Mouse (Mus musculus) limb, embryonic 13.5 days (tissue): Measurements from ENCODE around the gene Gm10337. TPM values are rescaled to one million over a fixed set of nuclear protein-coding genes. Genes with fewer than 3 reads are reported as not detected.

Experiments used
- ATAC-seq: fragments of 200-750 bp; cut with Nextera tagmentation; 2 replicates; pipeline ENCODE4 v1.8.0; 2017; ENCODE audit warnings: low read depth, moderate number of reproducible peaks, moderate TSS enrichment; ENCODE audit not compliant: low FRiP score
- H3K27ac ChIP-seq: fragments of 300-500 bp; sonication (generic); 2 replicates; pipeline ENCODE4 v1.5.1; 2015; ENCODE audit warnings: inconsistent platforms, mild to moderate bottlenecking, moderate library complexity
- H3K27me3 ChIP-seq: fragments of 300-500 bp; sonication (generic); 2 replicates; pipeline ENCODE4 v1.6.1; 2015; ENCODE audit warnings: mild to moderate bottlenecking, inconsistent platforms
- H3K36me3 ChIP-seq: fragments of 300-500 bp; sonication (generic); 2 replicates; pipeline ENCODE4 v1.6.1; 2015; ENCODE audit warnings: inconsistent platforms, mild to moderate bottlenecking, moderate library complexity
- H3K4me1 ChIP-seq: fragments of 300-500 bp; sonication (generic); 2 replicates; pipeline ENCODE4 v1.6.1; 2015; ENCODE audit warnings: inconsistent platforms
- H3K4me2 ChIP-seq: fragments of 300-500 bp; sonication (generic); replicated peaks from 2 replicates; pipeline ENCODE4 v1.6.1; 2015; ENCODE audit warnings: inconsistent platforms, mild to moderate bottlenecking, moderate library complexity
- H3K4me3 ChIP-seq: fragments of 300-500 bp; sonication (generic); 2 replicates; pipeline ENCODE4 v1.5.1; 2015; ENCODE audit warnings: moderate library complexity, mild to moderate bottlenecking, inconsistent platforms
- H3K9ac ChIP-seq: fragments of 300-500 bp; sonication (generic); 2 replicates; pipeline ENCODE4 v1.6.1; 2015; ENCODE audit warnings: mild to moderate bottlenecking, inconsistent platforms
- H3K9me3 ChIP-seq: fragments of 300-500 bp; sonication (generic); 2 replicates; pipeline ENCODE4 v1.6.1; 2016; ENCODE audit warnings: inconsistent platforms
- WGBS: fragments of 180-500 bp; shearing (Covaris S2); methylation state at CpG from one replicate; pipeline ENCODE4 v1.1.7; 2015; 5-methylcytosine and 5-hydroxymethylcytosine counted together
- polyA plus RNA-seq: library from polyadenylated mRNA; unstranded; fragments of >200 nt; fragmentation: Nextera tagmentation; extraction: Ambion mirVana; gene quantifications from 2 replicates; pipeline ENCODE4 v1.2.1, GENCODE M21; 2015

Gm10337 gene
- polyA plus RNA-seq, 1 experiment from 2014 or later: 2.5 TPM

- no peaks in the 10 kb centered on the region for H3K9me3 ChIP-seq
- no peak overlapping the region for H3K4me3 ChIP-seq
- H3K27me3 ChIP-seq: no peaks in the 10 kb centered on the region
- peaks cover 93% of the 10 kb centered on the region for H3K36me3 ChIP-seq
- peaks cover 3% of the 10 kb centered on the region; the same call in 1 of the 2 replicates for H3K4me1 ChIP-seq
- no peak overlapping the region for H3K4me2 ChIP-seq
- no peak overlapping the region for H3K27ac ChIP-seq
- ATAC-seq: no peak
- H3K9ac ChIP-seq: no peak overlapping the region
- WGBS: 87% methylated on average over 19 of the region's 19 CpGs
Measured at GRCm38 (mm10) chr15:102501084-102501814, 2.3 kb upstream of the Gm10337 start.

GRCm38 (mm10) chr15:102502254-102502840 is 1.2 kb upstream of the Gm10337 start:
- H3K4me1 ChIP-seq: peaks cover 3% of the 10 kb centered on the region; the same call in 1 of the 2 replicates
- H3K9me3 ChIP-seq: no peaks in the 10 kb centered on the region
- no peak overlapping the region for H3K27ac ChIP-seq
- no peak overlapping the region for H3K4me3 ChIP-seq
- H3K9ac ChIP-seq: no peak overlapping the region
- WGBS: 81% methylated on average over 9 of the region's 9 CpGs
- peaks cover 85% of the 10 kb centered on the region for H3K36me3 ChIP-seq
- ATAC-seq: no peak
- no peak overlapping the region for H3K4me2 ChIP-seq
- no peaks in the 10 kb centered on the region for H3K27me3 ChIP-seq

- WGBS: 86% methylated on average over 9 of the region's 9 CpGs
Measured at GRCm38 (mm10) chr15:102503924-102504782, 631 bp downstream of the Gm10337 start.

GRCm38 (mm10) chr15:102505073-102505769 is 1.7 kb downstream of the Gm10337 start:
- Histone ChIP-seq H3K9me3 (no peaks in the 10 kb centered on the region), H3K36me3 (peaks cover 68% of the 10 kb centered on the region)

More at GRCm38 (mm10) chr15:102503924-102504782, 631 bp downstream of the Gm10337 start:
- 0 out of 2 replicates have a peak overlapping the region, but pooled peaks have one; percentile 6 for H3K27ac ChIP-seq
- no peaks in the 10 kb centered on the region for H3K9me3 ChIP-seq
- H3K36me3 ChIP-seq: peaks cover 78% of the 10 kb centered on the region
- H3K27me3 ChIP-seq: no peaks in the 10 kb centered on the region
- no peak overlapping the region for H3K4me3 ChIP-seq
- H3K4me1 ChIP-seq: peaks cover 5% of the 10 kb centered on the region
- no peak for ATAC-seq
- H3K9ac ChIP-seq: no peak overlapping the region
- no peak overlapping the region for H3K4me2 ChIP-seq

GRCm38 (mm10) chr15:102505770-102506463 is 2.4 kb downstream of the Gm10337 start:
- Histone ChIP-seq H3K27me3 (no peaks in the 10 kb centered on the region), H3K36me3 (peaks cover 61% of the 10 kb centered on the region), H3K27ac (no peak overlapping the region), H3K4me1 (peaks cover 20% of the 10 kb centered on the region), H3K4me2 (no peak overlapping the region), H3K9ac (no peak overlapping the region), H3K9me3 (no peaks in the 10 kb centered on the region), H3K4me3 (no peak overlapping the region)
- 86% methylated on average over 9 of the region's 9 CpGs for WGBS
- ATAC-seq: no peak

More at GRCm38 (mm10) chr15:102505073-102505769, 1.7 kb downstream of the Gm10337 start:
- H3K27ac ChIP-seq: no peak overlapping the region
- no peak overlapping the region for H3K9ac ChIP-seq
- ATAC-seq: no peak
- no peak overlapping the region for H3K4me2 ChIP-seq
- H3K27me3 ChIP-seq: no peaks in the 10 kb centered on the region
- peaks cover 16% of the 10 kb centered on the region for H3K4me1 ChIP-seq
- WGBS: 69% methylated on average over 12 of the region's 12 CpGs
- no peak overlapping the region for H3K4me3 ChIP-seq

GRCm38 (mm10) chr15:102506464-102506830 is 2.9 kb downstream of the Gm10337 start:
- peaks cover 25% of the 10 kb centered on the region for H3K4me1 ChIP-seq
- no peak overlapping the region for H3K9ac ChIP-seq
- H3K9me3 ChIP-seq: no peaks in the 10 kb centered on the region
- H3K27me3 ChIP-seq: no peaks in the 10 kb centered on the region
- H3K27ac ChIP-seq: no peak overlapping the region
- 58% methylated on average over 2 of the region's 2 CpGs for WGBS
- H3K4me2 ChIP-seq: no peak overlapping the region
- peaks cover 56% of the 10 kb centered on the region for H3K36me3 ChIP-seq
- H3K4me3 ChIP-seq: no peak overlapping the region
- ATAC-seq: no peak

GRCm38 (mm10) chr15:102506864-102507263 is 3.3 kb downstream of the Gm10337 start:
- H3K4me2 ChIP-seq: no peak overlapping the region
- H3K4me1 ChIP-seq: peaks cover 29% of the 10 kb centered on the region
- no peak overlapping the region for H3K9ac ChIP-seq
- WGBS: 85% methylated on average over 1 of the region's 1 CpGs
- no peaks in the 10 kb centered on the region for H3K9me3 ChIP-seq
- H3K4me3 ChIP-seq: no peak overlapping the region
- H3K27me3 ChIP-seq: no peaks in the 10 kb centered on the region
- ATAC-seq: no peak
- peaks cover 52% of the 10 kb centered on the region for H3K36me3 ChIP-seq
- no peak overlapping the region for H3K27ac ChIP-seq

GRCm38 (mm10) chr15:102507561-102507960 is 4.0 kb downstream of the Gm10337 start:
- no peaks in the 10 kb centered on the region for H3K9me3 ChIP-seq
- H3K27ac ChIP-seq: no peak overlapping the region
- no peak overlapping the region for H3K4me3 ChIP-seq
- H3K36me3 ChIP-seq: peaks cover 45% of the 10 kb centered on the region
- no peak for ATAC-seq
- no peak overlapping the region for H3K9ac ChIP-seq
- no peak overlapping the region for H3K4me2 ChIP-seq
- H3K4me1 ChIP-seq: peaks cover 36% of the 10 kb centered on the region
- no peaks in the 10 kb centered on the region for H3K27me3 ChIP-seq

GRCm38 (mm10) chr15:102508336-102508735 is 4.8 kb downstream of the Gm10337 start:
- ATAC-seq: no peak
- Histone ChIP-seq H3K27me3 (no peaks in the 10 kb centered on the region), H3K4me1 (peaks cover 41% of the 10 kb centered on the region), H3K9ac (no peak overlapping the region), H3K27ac (no peak overlapping the region), H3K4me3 (no peak overlapping the region), H3K36me3 (peaks cover 37% of the 10 kb centered on the region), H3K9me3 (no peaks in the 10 kb centered on the region), H3K4me2 (no peak overlapping the region)
- WGBS: 87% methylated on average over 3 of the region's 3 CpGs

GRCm38 (mm10) chr15:102510110-102510509 is 6.6 kb downstream of the Gm10337 start:
- peak overlapping the region; percentile 71 for H3K9ac ChIP-seq
- H3K27ac ChIP-seq: peak overlapping the region; percentile 82
- ATAC-seq: peak; percentile 61
- peak overlapping the region; percentile 79 for H3K4me2 ChIP-seq
- peak overlapping the region; percentile 62 for H3K4me3 ChIP-seq
- WGBS: 5% methylated on average over 9 of the region's 9 CpGs
- peaks cover 49% of the 10 kb centered on the region for H3K4me1 ChIP-seq
- peaks cover 19% of the 10 kb centered on the region for H3K36me3 ChIP-seq
- no peaks in the 10 kb centered on the region for H3K27me3 ChIP-seq
- H3K9me3 ChIP-seq: no peaks in the 10 kb centered on the region

GRCm38 (mm10) chr15:102510590-102511284 is 7.2 kb downstream of the Gm10337 start:
- Histone ChIP-seq H3K36me3 (peaks cover 13% of the 10 kb centered on the region; the same call in 1 of the 2 replicates), H3K4me2 (peak overlapping the region; percentile 79), H3K4me3 (peak overlapping the region; percentile 62), H3K4me1 (peaks cover 52% of the 10 kb centered on the region), H3K9me3 (no peaks in the 10 kb centered on the region), H3K27ac (peak overlapping the region; percentile 82), H3K9ac (peak overlapping the region; percentile 71), H3K27me3 (no peaks in the 10 kb centered on the region)
- ATAC-seq: peak; percentile 96
- 2% methylated on average over 33 of the region's 34 CpGs for WGBS
